Mouse (Mus musculus): Measurements from ENCODE around the gene Dpp6. TPM values are rescaled to one million over a fixed set of nuclear protein-coding genes. Genes with fewer than 3 reads are reported as not detected.

Gene Dpp6
- polyA plus RNA-seq, 1 experiment from 2014 or later, result 0.51 TPM

- WGBS, result 1% methylated on average over 55 of the region's 55 CpGs
- H3K9me3 ChIP-seq (replicated peaks), result no peaks in the 10 kb centered on the region
- H3K27ac ChIP-seq, result no peak overlapping the region
- peaks cover 47% of the 10 kb centered on the region for H3K27me3 ChIP-seq (ENCODE audit: low read depth, poor library complexity, severe bottlenecking)
- H3K4me3 ChIP-seq, result peak overlapping the region; percentile 50
- H3K4me1 ChIP-seq, result peaks cover 14% of the 10 kb centered on the region
- DNase-seq (ENCODE audit: low spot score), result peak; percentile 36
- no peaks in the 10 kb centered on the region for H3K36me3 ChIP-seq
Observed at GRCm38 (mm10) chr5:27049341-27050091, 232.5 kb downstream of the Dpp6 start.

- WGBS, result 40% methylated on average over 3 of the region's 3 CpGs
- H3K9me3 ChIP-seq (replicated peaks), result no peaks in the 10 kb centered on the region
- no peak for DNase-seq (ENCODE audit: low spot score)
- H3K4me3 ChIP-seq, result no peak overlapping the region
- H3K27ac ChIP-seq, result no peak overlapping the region
- H3K36me3 ChIP-seq, result no peaks in the 10 kb centered on the region
- H3K27me3 ChIP-seq (ENCODE audit: low read depth, poor library complexity, severe bottlenecking), result peaks cover 47% of the 10 kb centered on the region
- H3K4me1 ChIP-seq, result peaks cover 14% of the 10 kb centered on the region
Observed at GRCm38 (mm10) chr5:27051250-27051649, 234.2 kb downstream of the Dpp6 start.

GRCm38 (mm10) chr5:27052441-27052840, 235.4 kb downstream of the Dpp6 start:
- no peak for DNase-seq (ENCODE audit: low spot score)
- no peak overlapping the region for H3K4me3 ChIP-seq
- H3K27me3 ChIP-seq (ENCODE audit: low read depth, poor library complexity, severe bottlenecking), result peaks cover 44% of the 10 kb centered on the region
- H3K36me3 ChIP-seq, result no peaks in the 10 kb centered on the region
- H3K27ac ChIP-seq, result no peak overlapping the region
- 36% methylated on average over 2 of the region's 2 CpGs for WGBS
- H3K4me1 ChIP-seq, result peaks cover 14% of the 10 kb centered on the region
- no peaks in the 10 kb centered on the region for H3K9me3 ChIP-seq (replicated peaks)

GRCm38 (mm10) chr5:27056436-27056835, 239.4 kb downstream of the Dpp6 start:
- 41% methylated on average over 5 of the region's 5 CpGs for WGBS

GRCm38 (mm10) chr5:27060114-27060513, 243.1 kb downstream of the Dpp6 start:
- DNase-seq (ENCODE audit: low spot score), result no peak
- Histone ChIP-seq H3K4me3 (no peak overlapping the region), H3K27me3 (ENCODE audit: low read depth, poor library complexity, severe bottlenecking) (no peaks in the 10 kb centered on the region), H3K4me1 (no peaks in the 10 kb centered on the region), H3K27ac (no peak overlapping the region), H3K9me3 (replicated peaks) (no peaks in the 10 kb centered on the region), H3K36me3 (no peaks in the 10 kb centered on the region)
- 82% methylated on average over 4 of the region's 4 CpGs for WGBS

More at GRCm38 (mm10) chr5:27056436-27056835, 239.4 kb downstream of the Dpp6 start:
- Histone ChIP-seq H3K9me3 (replicated peaks) (no peaks in the 10 kb centered on the region), H3K27ac (no peak overlapping the region), H3K4me3 (no peak overlapping the region), H3K4me1 (no peaks in the 10 kb centered on the region), H3K36me3 (no peaks in the 10 kb centered on the region), H3K27me3 (ENCODE audit: low read depth, poor library complexity, severe bottlenecking) (peaks cover 4% of the 10 kb centered on the region)
- DNase-seq (ENCODE audit: low spot score), result no peak

- H3K9me3 ChIP-seq (replicated peaks), result no peaks in the 10 kb centered on the region
- 85% methylated on average over 1 of the region's 1 CpGs for WGBS
- no peak overlapping the region for H3K4me3 ChIP-seq
- H3K4me1 ChIP-seq, result no peaks in the 10 kb centered on the region
- no peak overlapping the region for H3K27ac ChIP-seq
- H3K27me3 ChIP-seq (ENCODE audit: low read depth, poor library complexity, severe bottlenecking), result no peaks in the 10 kb centered on the region
- no peaks in the 10 kb centered on the region for H3K36me3 ChIP-seq
- DNase-seq (ENCODE audit: low spot score), result no peak
Observed at GRCm38 (mm10) chr5:27063871-27064270, 246.9 kb downstream of the Dpp6 start.

GRCm38 (mm10) chr5:27066837-27067236, 249.8 kb downstream of the Dpp6 start:
- no peak for DNase-seq (ENCODE audit: low spot score)
- Histone ChIP-seq H3K27me3 (ENCODE audit: low read depth, poor library complexity, severe bottlenecking) (no peaks in the 10 kb centered on the region), H3K27ac (no peak overlapping the region)

GRCm38 (mm10) chr5:27075131-27075591, 258.2 kb downstream of the Dpp6 start:
- H3K4me3 ChIP-seq, result no peak overlapping the region
- no peaks in the 10 kb centered on the region for H3K36me3 ChIP-seq
- no peaks in the 10 kb centered on the region for H3K9me3 ChIP-seq (replicated peaks)
- no peaks in the 10 kb centered on the region for H3K27me3 ChIP-seq (ENCODE audit: low read depth, poor library complexity, severe bottlenecking)
- no peaks in the 10 kb centered on the region for H3K4me1 ChIP-seq
- WGBS, result 27% methylated on average over 8 of the region's 8 CpGs
- DNase-seq (ENCODE audit: low spot score), result peak; percentile 65
- no peak overlapping the region for H3K27ac ChIP-seq

More at GRCm38 (mm10) chr5:27066837-27067236, 249.8 kb downstream of the Dpp6 start:
- Histone ChIP-seq H3K36me3 (no peaks in the 10 kb centered on the region), H3K4me3 (no peak overlapping the region), H3K4me1 (no peaks in the 10 kb centered on the region), H3K9me3 (replicated peaks) (no peaks in the 10 kb centered on the region)
- 84% methylated on average over 4 of the region's 4 CpGs for WGBS

- no peaks in the 10 kb centered on the region for H3K4me1 ChIP-seq
- no peaks in the 10 kb centered on the region for H3K36me3 ChIP-seq
- no peak overlapping the region for H3K27ac ChIP-seq
- DNase-seq (ENCODE audit: low spot score), result no peak
- no peaks in the 10 kb centered on the region for H3K27me3 ChIP-seq (ENCODE audit: low read depth, poor library complexity, severe bottlenecking)
- 59% methylated on average over 1 of the region's 1 CpGs for WGBS
- H3K4me3 ChIP-seq, result no peak overlapping the region
- H3K9me3 ChIP-seq (replicated peaks), result no peaks in the 10 kb centered on the region
Observed at GRCm38 (mm10) chr5:27076046-27076445, 259.0 kb downstream of the Dpp6 start.

GRCm38 (mm10) chr5:27077821-27078220, 260.8 kb downstream of the Dpp6 start:
- Histone ChIP-seq H3K27me3 (ENCODE audit: low read depth, poor library complexity, severe bottlenecking) (no peaks in the 10 kb centered on the region), H3K27ac (no peak overlapping the region), H3K4me3 (no peak overlapping the region), H3K36me3 (no peaks in the 10 kb centered on the region), H3K4me1 (no peaks in the 10 kb centered on the region), H3K9me3 (replicated peaks) (no peaks in the 10 kb centered on the region)
- WGBS, result 78% methylated on average over 1 of the region's 1 CpGs
- no peak for DNase-seq (ENCODE audit: low spot score)

GRCm38 (mm10) chr5:27081275-27081674, 264.3 kb downstream of the Dpp6 start:
- WGBS, result 67% methylated on average over 1 of the region's 1 CpGs
- H3K4me3 ChIP-seq, result no peak overlapping the region
- no peaks in the 10 kb centered on the region for H3K9me3 ChIP-seq (replicated peaks)
- no peaks in the 10 kb centered on the region for H3K36me3 ChIP-seq
- H3K27ac ChIP-seq, result no peak overlapping the region
- DNase-seq (ENCODE audit: low spot score), result no peak
- no peaks in the 10 kb centered on the region for H3K4me1 ChIP-seq
- H3K27me3 ChIP-seq (ENCODE audit: low read depth, poor library complexity, severe bottlenecking), result no peaks in the 10 kb centered on the region

GRCm38 (mm10) chr5:27083762-27084161, 266.8 kb downstream of the Dpp6 start:
- H3K27ac ChIP-seq, result no peak overlapping the region
- H3K36me3 ChIP-seq, result no peaks in the 10 kb centered on the region
- WGBS, result 80% methylated on average over 4 of the region's 4 CpGs
- H3K4me1 ChIP-seq, result no peaks in the 10 kb centered on the region
- H3K27me3 ChIP-seq (ENCODE audit: low read depth, poor library complexity, severe bottlenecking), result no peaks in the 10 kb centered on the region
- no peaks in the 10 kb centered on the region for H3K9me3 ChIP-seq (replicated peaks)
- no peak overlapping the region for H3K4me3 ChIP-seq
- no peak for DNase-seq (ENCODE audit: low spot score)

- no peaks in the 10 kb centered on the region for H3K4me1 ChIP-seq
- DNase-seq (ENCODE audit: low spot score), result no peak
- no peak overlapping the region for H3K27ac ChIP-seq
- no peaks in the 10 kb centered on the region for H3K27me3 ChIP-seq (ENCODE audit: low read depth, poor library complexity, severe bottlenecking)
- H3K9me3 ChIP-seq (replicated peaks), result no peaks in the 10 kb centered on the region
- no peaks in the 10 kb centered on the region for H3K36me3 ChIP-seq
- WGBS, result 88% methylated on average over 1 of the region's 1 CpGs
- no peak overlapping the region for H3K4me3 ChIP-seq
Observed at GRCm38 (mm10) chr5:27108221-27108620, 291.2 kb downstream of the Dpp6 start.

Measured in limb, embryonic 10.5 days (tissue).